Comparison of ENCODE assay signal across 10 mouse cellular contexts in the genomic region with DNA sequence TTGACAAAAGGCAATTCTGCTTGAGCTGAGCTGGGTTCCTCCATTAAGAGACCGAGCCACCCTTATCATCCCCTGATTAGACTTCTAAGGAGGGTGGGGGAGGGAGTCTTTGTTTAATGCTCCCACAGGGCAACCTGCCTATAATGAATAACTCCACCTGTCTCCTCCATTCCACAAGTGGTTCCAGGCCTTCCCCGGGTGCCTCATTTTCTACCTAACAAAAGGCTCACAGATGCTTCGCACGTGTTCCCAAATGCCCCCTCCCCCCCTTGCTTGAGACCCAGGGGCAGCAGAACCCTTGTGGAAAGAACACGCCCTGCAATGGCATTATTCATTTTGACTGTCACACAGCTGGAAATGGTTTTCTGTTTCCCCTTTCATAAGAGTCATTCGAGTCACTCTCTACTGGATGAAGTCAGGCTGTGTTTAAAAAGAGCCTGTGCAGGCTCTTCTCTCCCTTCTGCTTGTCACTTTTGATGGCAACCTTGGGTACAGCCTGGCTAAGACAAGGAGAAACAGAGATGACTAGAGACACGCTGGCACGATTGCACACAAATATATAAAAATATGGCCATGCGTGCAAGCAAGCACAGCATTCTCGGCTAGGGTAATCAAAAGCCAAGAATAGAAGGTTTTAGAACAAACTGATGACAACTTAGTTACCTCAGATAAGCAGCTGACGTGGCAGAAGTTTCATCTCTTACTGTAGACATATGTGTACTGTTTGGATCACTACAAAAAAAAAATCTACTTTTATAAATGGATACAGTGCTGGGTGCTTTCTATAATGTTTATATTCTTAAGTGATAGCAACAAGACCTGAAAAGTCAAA. TPM values are rescaled to one million over a fixed set of nuclear protein-coding genes. Genes with fewer than 3 reads are reported as not detected.
DNase-seq lines count a peak whose midpoint lies in the region; ATAC-seq and TF ChIP-seq lines count a peak whose summit lies in the region.
"Had no signal": no experiment of that assay in that cellular context is flagged by ENCODE, and none has a peak within 500 bp of the region (broad histone marks: within the 10 kb centered on the region; RNA-seq: fewer than 3 reads in every experiment).

No protein-coding gene starts in this region.

- H3K9me3 ChIP-seq in kidney, embryonic 16.5 days (ENCODE audit: low read length), result no peaks in the 10 kb centered on the region
- H3K9me3 ChIP-seq in embryonic facial prominence, embryonic 15.5 days (replicated peaks), result no peaks in the 10 kb centered on the region
- no peaks in the 10 kb centered on the region for H3K9me3 ChIP-seq in limb, embryonic 14.5 days (ENCODE audit: control insufficient read depth, low read length)
- H3K9me3 ChIP-seq in midbrain, embryonic 11.5 days (ENCODE audit: control insufficient read depth, low read length), result no peaks in the 10 kb centered on the region

- H3K4me3 ChIP-seq in kidney, embryonic 16.5 days (ENCODE audit: low read length), result no peak overlapping the region
- H3K4me3 ChIP-seq in embryonic facial prominence, embryonic 15.5 days (replicated peaks), result no peak overlapping the region
- H3K4me3 ChIP-seq in limb, embryonic 14.5 days (replicated peaks; ENCODE audit: low read length), result no peak overlapping the region
- no peak overlapping the region for H3K4me3 ChIP-seq in midbrain, embryonic 11.5 days (ENCODE audit: low read depth, low read length)

- no peak; the same call in 1 of the 2 replicates for ATAC-seq in kidney, embryonic 16.5 days (ENCODE audit: low FRiP score, low TSS enrichment)
- peak; percentile 37; the same call in 1 of the 2 replicates for ATAC-seq in embryonic facial prominence, embryonic 15.5 days (ENCODE audit: insufficient number of reproducible peaks, low FRiP score, low TSS enrichment, low read depth)
- peak; percentile 45 for ATAC-seq in limb, embryonic 14.5 days (ENCODE audit: low FRiP score, low read depth)
- no peak for ATAC-seq in midbrain, embryonic 11.5 days (ENCODE audit: low FRiP score)

- DNase-seq in kidney, adult 8-10 months, result no peak
- peak; percentile 56 for DNase-seq in brain, embryonic 18.5 days (ENCODE audit: low read depth, low spot score)
- DNase-seq in limb, embryonic 14.5 days (ENCODE audit: low spot score), result peak; percentile 75
- DNase-seq in B cell, adult 2 months, result no peak
- no peak for DNase-seq in right cerebral cortex, postnatal 4 days
- no peak for DNase-seq in midbrain, embryonic 11.5 days (ENCODE audit: low spot score, missing footprints)
- DNase-seq: cerebellum, adult 9-10 months; thymus, postnatal 4 days had no signal

- H3K36me3 ChIP-seq in kidney, embryonic 16.5 days (ENCODE audit: insufficient read depth, low read length), result no peaks in the 10 kb centered on the region
- H3K36me3 ChIP-seq in embryonic facial prominence, embryonic 15.5 days, result peaks cover 3% of the 10 kb centered on the region; the same call in 1 of the 2 replicates
- peaks cover 60% of the 10 kb centered on the region for H3K36me3 ChIP-seq in limb, embryonic 14.5 days (ENCODE audit: control insufficient read depth, insufficient read depth, low read length)
- H3K36me3 ChIP-seq in midbrain, embryonic 11.5 days (ENCODE audit: control insufficient read depth, insufficient read depth, low read length), result no peaks in the 10 kb centered on the region

- H3K4me1 ChIP-seq in kidney, embryonic 16.5 days (ENCODE audit: insufficient read depth, low read length), result peaks cover 14% of the 10 kb centered on the region
- peaks cover 57% of the 10 kb centered on the region for H3K4me1 ChIP-seq in embryonic facial prominence, embryonic 15.5 days
- H3K4me1 ChIP-seq in limb, embryonic 14.5 days (ENCODE audit: control insufficient read depth, insufficient read depth, low read length), result peaks cover 57% of the 10 kb centered on the region
- peaks cover 3% of the 10 kb centered on the region; the same call in 1 of the 2 replicates for H3K4me1 ChIP-seq in midbrain, embryonic 11.5 days (ENCODE audit: control insufficient read depth, insufficient read depth, low read length)

- no peak for TF ChIP-seq POLR2A in limb, embryonic 14.5 days (IDR thresholded peaks at IDR 0.05; ENCODE audit: borderline replicate concordance, extremely low read depth, insufficient read depth, insufficient read length)

- no peaks in the 10 kb centered on the region for H3K27me3 ChIP-seq in kidney, embryonic 16.5 days (ENCODE audit: insufficient read depth, low read length)
- no peaks in the 10 kb centered on the region for H3K27me3 ChIP-seq in embryonic facial prominence, embryonic 15.5 days
- no peaks in the 10 kb centered on the region for H3K27me3 ChIP-seq in limb, embryonic 14.5 days (ENCODE audit: control insufficient read depth, insufficient read depth, low read length)
- no peaks in the 10 kb centered on the region for H3K27me3 ChIP-seq in midbrain, embryonic 11.5 days (ENCODE audit: control insufficient read depth, insufficient read depth, low read length)

- H3K9ac ChIP-seq in kidney, embryonic 16.5 days (replicated peaks; ENCODE audit: low read length), result no peak overlapping the region
- no peak overlapping the region for H3K9ac ChIP-seq in embryonic facial prominence, embryonic 15.5 days
- no peak overlapping the region for H3K9ac ChIP-seq in limb, embryonic 14.5 days (ENCODE audit: low read depth, low read length, severe bottlenecking)
- no peak overlapping the region for H3K9ac ChIP-seq in midbrain, embryonic 11.5 days (ENCODE audit: low read length)

- peak overlapping the region; percentile 42; the same call in 1 of the 2 replicates for H3K27ac ChIP-seq in kidney, embryonic 16.5 days (ENCODE audit: low read length)
- H3K27ac ChIP-seq in embryonic facial prominence, embryonic 15.5 days (replicated peaks), result peak overlapping the region; percentile 52
- H3K27ac ChIP-seq in limb, embryonic 14.5 days (replicated peaks; ENCODE audit: low read depth, low read length), result peak overlapping the region; percentile 38; the same call in 1 of the 2 replicates
- H3K27ac ChIP-seq in midbrain, embryonic 11.5 days (ENCODE audit: low read depth, low read length), result no peak overlapping the region

- no peak overlapping the region for H3K4me2 ChIP-seq in kidney, embryonic 16.5 days (replicated peaks; ENCODE audit: low read depth, low read length)
- no peak overlapping the region for H3K4me2 ChIP-seq in embryonic facial prominence, embryonic 15.5 days (replicated peaks)
- peak overlapping the region; percentile 19; the same call in 1 of the 2 replicates for H3K4me2 ChIP-seq in limb, embryonic 14.5 days (replicated peaks; ENCODE audit: low read depth, low read length, severe bottlenecking)
- no peak overlapping the region for H3K4me2 ChIP-seq in midbrain, embryonic 11.5 days

- 39% methylated on average over 11 of the region's 11 CpGs for WGBS in kidney, embryonic 16.5 days
- WGBS in embryonic facial prominence, embryonic 15.5 days, result 33% methylated on average over 11 of the region's 11 CpGs
- 21% methylated on average over 11 of the region's 11 CpGs for WGBS in limb, embryonic 14.5 days
- 59% methylated on average over 11 of the region's 11 CpGs for WGBS in midbrain, embryonic 11.5 days

RNA-seq across cellular contexts. Expression of gene Lpar1, which starts 7.0 kb away (rescaled TPM):
- polyA plus RNA-seq in kidney, embryonic 16.5 days (2015; fragmentation: Nextera tagmentation; extraction: Ambion mirVana), result 36.2 and 37.0 TPM in 2 replicates
- polyA plus RNA-seq in embryonic facial prominence, embryonic 15.5 days (2015; fragmentation: Nextera tagmentation; extraction: Ambion mirVana), result 90.5 and 91.8 TPM in 2 replicates
- polyA plus RNA-seq in limb, embryonic 14.5 days (2012; rRNA removed), result 90.8 and 114 TPM in 2 replicates
- 161 and 187 TPM in 2 replicates for polyA plus RNA-seq in limb, embryonic 14.5 days (2014; fragmentation: Nextera tagmentation; extraction: Ambion mirVana)
- 45.2 and 50.7 TPM in 2 replicates for polyA plus RNA-seq in midbrain, embryonic 11.5 days (2014; fragmentation: Nextera tagmentation; extraction: Ambion mirVana)

Comparison
In these comparisons a context has a peak if more than half of its experiments do, and no peak if none do; other contexts are left out.
1. ATAC-seq: peak in embryonic facial prominence, embryonic 15.5 days (single experiment) and limb, embryonic 14.5 days (single experiment); none in kidney, embryonic 16.5 days (single experiment) and midbrain, embryonic 11.5 days (single experiment).
2. DNase-seq: peak in brain, embryonic 18.5 days (single experiment) and limb, embryonic 14.5 days (single experiment); none in kidney, adult 8-10 months (0 of 2), B cell, adult 2 months (0 of 2), right cerebral cortex, postnatal 4 days (single experiment) and midbrain, embryonic 11.5 days (single experiment).